Mouse (Mus musculus) stomach, embryonic 16.5 days (tissue): ENCODE results near the gene Cyp8b1. TPM values are rescaled to one million over a fixed set of nuclear protein-coding genes. Genes with fewer than 3 reads are reported as not detected.

ENCODE experiments used
- ATAC-seq: fragments of 200-750 bp; cut with Nextera tagmentation; 2 replicates; pipeline ENCODE4 v1.8.0; 2017; ENCODE audit warnings: moderate number of reproducible peaks, moderate TSS enrichment; ENCODE audit not compliant: insufficient read depth, low FRiP score
- H3K27ac ChIP-seq: fragments of 300-500 bp; sonication (generic); 2 replicates; pipeline ENCODE4 v1.5.1; 2014; ENCODE audit warnings: low read length
- H3K27me3 ChIP-seq: fragments of 300-500 bp; sonication (generic); 2 replicates; pipeline ENCODE4 v1.6.1; 2014; ENCODE audit warnings: low read length, control low read depth, mixed read lengths; ENCODE audit not compliant: control insufficient read depth, insufficient read depth
- H3K36me3 ChIP-seq: fragments of 300-500 bp; sonication (generic); 2 replicates; pipeline ENCODE4 v1.6.1; 2014; ENCODE audit warnings: low read length; ENCODE audit not compliant: control insufficient read depth, insufficient read depth
- H3K4me1 ChIP-seq: fragments of 300-500 bp; sonication (generic); 2 replicates; pipeline ENCODE4 v1.6.1; 2014; ENCODE audit warnings: low read length, control low read depth, mixed read lengths; ENCODE audit not compliant: control insufficient read depth, insufficient read depth
- H3K4me2 ChIP-seq: fragments of 300-500 bp; sonication (generic); 2 replicates; pipeline ENCODE4 v1.6.1; 2014; ENCODE audit warnings: low read depth, low read length, mixed read lengths
- H3K4me3 ChIP-seq: fragments of 300-500 bp; sonication (generic); replicated peaks from 2 replicates; pipeline ENCODE4 v1.5.1; 2014; ENCODE audit warnings: mild to moderate bottlenecking, low read length
- H3K9ac ChIP-seq: fragments of 300-500 bp; sonication (generic); 2 replicates; pipeline ENCODE4 v1.6.1; 2014; ENCODE audit warnings: low read length
- H3K9me3 ChIP-seq: fragments of 300-500 bp; sonication (generic); replicated peaks from 2 replicates; pipeline ENCODE4 v1.6.1; 2016; ENCODE audit warnings: low read length, control low read depth; ENCODE audit not compliant: control insufficient read depth
- WGBS: fragments of 180-500 bp; shearing (Covaris S2); extraction: QIAGEN DNeasy Blood & Tissue Kit; methylation state at CpG from one replicate; pipeline ENCODE4 v1.1.7; 2014; 5-methylcytosine and 5-hydroxymethylcytosine counted together
- polyA plus RNA-seq: library from polyadenylated mRNA; unstranded; fragments of >200 nt; fragmentation: Nextera tagmentation; extraction: Ambion mirVana; gene quantifications from 2 replicates; pipeline ENCODE4 v1.2.1, GENCODE M21; 2015

Gene Cyp8b1
- polyA plus RNA-seq, 1 experiment from 2014 or later = 0.35 TPM

- H3K9me3 ChIP-seq = no peaks in the 10 kb centered on the region
- peak overlapping the region; percentile 79 for H3K27ac ChIP-seq
- no peak overlapping the region for H3K9ac ChIP-seq
- H3K4me2 ChIP-seq = no peak overlapping the region
- 51% methylated on average over 6 of the region's 6 CpGs for WGBS
- ATAC-seq = peak; percentile 65; the same call in 1 of the 2 replicates
- H3K27me3 ChIP-seq = no peaks in the 10 kb centered on the region
- no peak overlapping the region for H3K4me3 ChIP-seq
- H3K4me1 ChIP-seq = peaks cover 19% of the 10 kb centered on the region
- H3K36me3 ChIP-seq = no peaks in the 10 kb centered on the region
These were observed 47.9 kb downstream of the Cyp8b1 start for GRCm38 (mm10) chr9:121868236-121868635.

- Histone ChIP-seq H3K27ac (peak overlapping the region; percentile 93), H3K9ac (no peak overlapping the region), H3K4me2 (peak overlapping the region; percentile 38; the same call in 1 of the 2 replicates), H3K9me3 (no peaks in the 10 kb centered on the region), H3K36me3 (no peaks in the 10 kb centered on the region), H3K27me3 (no peaks in the 10 kb centered on the region), H3K4me3 (no peak overlapping the region), H3K4me1 (peaks cover 19% of the 10 kb centered on the region)
- WGBS = 46% methylated on average over 6 of the region's 6 CpGs
- ATAC-seq = peak; percentile 74; the same call in 1 of the 2 replicates
These were observed 48.5 kb downstream of the Cyp8b1 start for GRCm38 (mm10) chr9:121867632-121868031.

DNA sequence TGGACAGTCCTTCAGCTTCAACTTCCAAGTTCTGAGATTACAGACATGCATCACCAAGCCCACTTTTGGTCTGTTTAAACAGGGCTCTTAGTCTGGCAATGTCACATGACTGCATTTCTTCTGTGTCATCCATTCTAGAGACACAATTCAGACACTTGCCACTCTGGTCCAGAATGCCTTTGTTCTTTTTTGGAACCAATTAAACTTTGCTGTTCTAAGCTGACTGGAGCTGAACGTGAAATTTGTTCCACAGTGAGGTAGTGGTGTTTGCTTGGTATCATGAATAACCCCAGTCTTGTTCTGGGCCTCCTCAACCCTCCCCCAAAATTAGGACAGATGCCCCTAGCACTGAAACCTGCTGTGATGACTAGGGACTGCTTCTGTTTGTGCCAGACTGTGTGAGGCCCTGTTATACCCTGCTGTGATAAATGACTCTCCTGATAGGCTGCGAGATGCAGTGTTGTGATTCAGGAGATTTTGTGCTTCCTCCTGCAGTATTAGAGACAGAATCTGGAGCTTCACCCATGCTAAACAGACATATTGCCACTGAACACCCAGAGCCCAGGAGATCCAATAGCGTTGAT, 50.6 kb downstream of the Cyp8b1 start:
- H3K9me3 ChIP-seq = no peaks in the 10 kb centered on the region
- no peak overlapping the region for H3K4me3 ChIP-seq
- WGBS = 40% methylated on average over 3 of the region's 3 CpGs
- peak overlapping the region; percentile 72 for H3K27ac ChIP-seq
- no peak overlapping the region for H3K4me2 ChIP-seq
- no peaks in the 10 kb centered on the region for H3K36me3 ChIP-seq
- no peak for ATAC-seq
- H3K9ac ChIP-seq = no peak overlapping the region
- H3K4me1 ChIP-seq = peaks cover 16% of the 10 kb centered on the region
- H3K27me3 ChIP-seq = no peaks in the 10 kb centered on the region

GRCm38 (mm10) chr9:121864837-121865236, 51.3 kb downstream of the Cyp8b1 start:
- 38% methylated on average over 4 of the region's 4 CpGs for WGBS
- no peaks in the 10 kb centered on the region for H3K27me3 ChIP-seq
- ATAC-seq = no peak
- no peak overlapping the region for H3K4me3 ChIP-seq
- no peak overlapping the region for H3K4me2 ChIP-seq
- H3K36me3 ChIP-seq = no peaks in the 10 kb centered on the region
- no peak overlapping the region for H3K27ac ChIP-seq
- no peak overlapping the region for H3K9ac ChIP-seq
- peaks cover 16% of the 10 kb centered on the region for H3K4me1 ChIP-seq
- H3K9me3 ChIP-seq = no peaks in the 10 kb centered on the region

Other genes with a start within 250 kb of the Cyp8b1 start
- gene Sec22c, start 210.8 kb downstream of the Cyp8b1 start, polyA plus RNA-seq = 8.8 and 9.4 TPM in 2 replicates
- gene Ss18l2, start 206.0 kb downstream of the Cyp8b1 start, polyA plus RNA-seq = 103 and 112 TPM in 2 replicates
- gene Nktr, start 197.1 kb downstream of the Cyp8b1 start, polyA plus RNA-seq = 54.7 and 55.6 TPM in 2 replicates
- gene Zfp651, start 157.0 kb downstream of the Cyp8b1 start, polyA plus RNA-seq = 7.9 and 8.0 TPM in 2 replicates
- 0.45 and 8.0 TPM in 2 replicates for gene Klhl40, start 138.7 kb downstream of the Cyp8b1 start, polyA plus RNA-seq
- gene Hhatl, start 123.8 kb downstream of the Cyp8b1 start, polyA plus RNA-seq = 2.2 and 4.3 TPM in 2 replicates
- 0.56 and 0.59 TPM in 2 replicates for gene Ccdc13, start 76.8 kb downstream of the Cyp8b1 start, polyA plus RNA-seq
- gene Higd1a, start 57.9 kb downstream of the Cyp8b1 start, polyA plus RNA-seq = 293 and 317 TPM in 2 replicates
- 0.45 and 0.63 TPM in 2 replicates for gene Ackr2, start 17.9 kb downstream of the Cyp8b1 start, polyA plus RNA-seq
- gene Fam198a, start 34.7 kb upstream of the Cyp8b1 start, polyA plus RNA-seq = 5.8 and 6.7 TPM in 2 replicates
- gene Pomgnt2, start 80.8 kb upstream of the Cyp8b1 start, polyA plus RNA-seq = 15.6 and 16.2 TPM in 2 replicates
- gene Snrk, start 201.0 kb upstream of the Cyp8b1 start, polyA plus RNA-seq = 46.7 and 52.9 TPM in 2 replicates